Mouse (Mus musculus) G1E (cell line): ENCODE results near the gene Klkb1. TPM values are rescaled to one million over a fixed set of nuclear protein-coding genes. Genes with fewer than 3 reads are reported as not detected.
"Not testable (repeated sequence)": the region's sequence is repeated elsewhere in the genome, so short reads cannot be mapped to it uniquely, and the experiment has no call there.

Source experiments
- ATAC-seq: 2 replicates; pipeline ENCODE4 v1.8.0; 2016; ENCODE audit warnings: mild to moderate bottlenecking; ENCODE audit not compliant: insufficient number of reproducible peaks, poor library complexity, low FRiP score, severe bottlenecking; ENCODE audit errors: extremely low read depth
- DNase-seq: peaks from one replicate; pipeline ENCODE4 v3.0.0; 2012; ENCODE audit warnings: low spot score
- H3K27me3 ChIP-seq: 2 replicates; pipeline ENCODE4 v1.6.1; 2012; ENCODE audit warnings: mild to moderate bottlenecking, low read length, inconsistent platforms; ENCODE audit not compliant: insufficient read depth
- H3K36me3 ChIP-seq: replicated peaks from 2 replicates; pipeline ENCODE3; 2012; ENCODE audit warnings: mild to moderate bottlenecking, inconsistent platforms
- H3K4me1 ChIP-seq: 2 replicates; pipeline ENCODE4 v1.6.1; 2012; ENCODE audit warnings: low read depth, low read length, inconsistent platforms, mixed read lengths; ENCODE audit not compliant: insufficient read depth
- H3K4me3 ChIP-seq: 2 replicates; pipeline ENCODE4 v1.5.1; 2012; ENCODE audit warnings: low read depth, mild to moderate bottlenecking, inconsistent platforms, low read length, moderate library complexity, mixed read lengths
- H3K9me3 ChIP-seq: replicated peaks from 2 replicates; pipeline ENCODE4 v1.6.1; 2012; ENCODE audit warnings: inconsistent platforms
- CTCF ChIP-seq: IDR thresholded peaks from 2 replicates; pipeline ENCODE4 v1.5.1; 2012; ENCODE audit warnings: low read depth, low read length, inconsistent platforms, mixed read lengths
- GATA1 ChIP-seq: IDR thresholded peaks from 2 replicates; pipeline ENCODE4 v1.6.1; 2012; ENCODE audit warnings: borderline replicate concordance, low read length, inconsistent platforms, mixed read lengths
- GATA2 ChIP-seq: IDR thresholded peaks from 2 replicates; pipeline ENCODE4 v1.6.1; 2012; ENCODE audit warnings: low read depth, low read length, inconsistent platforms, borderline replicate concordance
- POLR2AphosphoS5 ChIP-seq: IDR thresholded peaks from 2 replicates; pipeline ENCODE4 v1.6.1; 2012; ENCODE audit warnings: low read depth, low read length, inconsistent platforms; ENCODE audit not compliant: insufficient replicate concordance
- TAL1 ChIP-seq: conservative IDR thresholded peaks from 2 replicates; pipeline ENCODE4 v1.6.1; 2012; ENCODE audit warnings: low read depth, low read length, inconsistent platforms, mixed read lengths
- polyA plus RNA-seq: library from polyadenylated mRNA; stranded (reverse); fragments of >175 nt; gene quantifications from 2 replicates; pipeline ENCODE4 v1.2.3, GENCODE M21; 2012
- total RNA-seq, 2 experiments: library from RNA; stranded (forward) in 1 of 2; stranded (reverse) in 1 of 2; fragments of 200-1000 nt in 1 of 2; fragments of >200 nt in 1 of 2; fragmentation: Nextera tagmentation in 1 of 2; gene quantifications; 2 replicates each; pipeline ENCODE4 v1.2.3; 2014 to 2017

Gene Klkb1
- total and polyA plus RNA-seq, 3 experiments = 0.16 TPM; not detected in 2

DNA sequence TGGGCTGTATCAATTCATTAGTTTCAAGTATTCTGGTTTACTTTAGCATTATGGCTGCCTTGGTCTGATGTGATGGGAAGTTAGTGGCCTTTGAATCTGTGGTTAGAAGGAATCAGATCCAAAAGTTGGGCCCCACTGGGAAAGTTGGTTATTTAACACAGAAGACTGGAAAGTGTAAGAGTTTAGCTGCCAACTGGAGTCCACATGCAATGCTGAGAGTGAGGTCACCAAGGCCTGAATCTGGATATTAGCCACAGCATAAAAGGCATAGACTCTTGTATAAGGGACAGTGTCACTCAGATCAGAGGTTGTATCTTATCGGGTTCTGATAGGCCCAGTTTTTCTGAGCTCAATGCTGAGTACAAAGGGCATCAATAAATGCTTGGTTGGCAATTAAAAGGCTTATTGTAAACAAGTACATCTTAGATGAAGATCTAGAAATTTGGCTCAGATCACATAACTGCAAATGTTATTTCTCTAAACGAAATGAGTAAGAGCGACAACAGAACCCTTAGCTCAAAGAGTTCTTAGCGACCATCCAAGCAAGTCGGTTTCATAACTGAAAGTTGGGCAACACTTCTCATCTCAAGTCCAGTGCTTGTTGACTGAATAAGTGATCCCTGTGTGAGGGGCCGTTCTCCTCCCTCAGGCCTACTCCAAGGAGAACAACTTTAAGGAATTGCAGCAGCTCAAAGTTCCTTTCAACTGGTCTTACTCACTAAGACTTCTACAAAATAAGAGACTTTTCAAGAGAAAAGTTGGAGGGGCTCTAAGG is 34.7 kb upstream of the Klkb1 start:
- DNase-seq (no peak), ATAC-seq (no peak)
- no peaks in the 10 kb centered on the region for H3K36me3 ChIP-seq
- no peaks in the 10 kb centered on the region for H3K27me3 ChIP-seq
- H3K4me1 ChIP-seq = no peaks in the 10 kb centered on the region
- H3K4me3 ChIP-seq = no peak overlapping the region
- peaks cover 23% of the 10 kb centered on the region for H3K9me3 ChIP-seq
- no peak for TF ChIP-seq POLR2AphosphoS5
- no peak for TF ChIP-seq CTCF
- no peak for TF ChIP-seq GATA2
- TF ChIP-seq TAL1 = no peak
- TF ChIP-seq GATA1 = no peak

DNA sequence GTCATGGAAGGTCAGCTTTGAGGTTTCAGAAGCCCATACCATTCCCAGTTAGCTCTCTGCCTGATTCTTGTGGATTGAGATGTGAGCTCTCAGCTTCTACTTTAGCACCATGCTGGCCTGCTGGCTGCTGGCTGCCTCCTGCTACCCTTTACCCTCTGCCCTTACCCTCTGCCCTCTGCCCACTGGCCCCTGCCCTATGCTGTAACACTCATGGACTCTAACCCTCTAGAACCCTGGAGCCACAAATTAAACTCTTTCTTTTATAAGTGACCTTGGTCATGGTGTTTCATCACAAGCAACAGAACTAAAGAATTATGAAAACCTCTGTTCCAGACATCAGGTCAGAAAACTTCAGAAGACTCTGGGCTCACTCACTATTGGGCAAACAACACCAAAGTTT is 32.4 kb upstream of the Klkb1 start:
- DNase-seq, H3K4me1 ChIP-seq, H3K27me3 ChIP-seq, H3K9me3 ChIP-seq, ATAC-seq, H3K36me3 ChIP-seq, H3K4me3 ChIP-seq: not testable (repeated sequence)

DNA sequence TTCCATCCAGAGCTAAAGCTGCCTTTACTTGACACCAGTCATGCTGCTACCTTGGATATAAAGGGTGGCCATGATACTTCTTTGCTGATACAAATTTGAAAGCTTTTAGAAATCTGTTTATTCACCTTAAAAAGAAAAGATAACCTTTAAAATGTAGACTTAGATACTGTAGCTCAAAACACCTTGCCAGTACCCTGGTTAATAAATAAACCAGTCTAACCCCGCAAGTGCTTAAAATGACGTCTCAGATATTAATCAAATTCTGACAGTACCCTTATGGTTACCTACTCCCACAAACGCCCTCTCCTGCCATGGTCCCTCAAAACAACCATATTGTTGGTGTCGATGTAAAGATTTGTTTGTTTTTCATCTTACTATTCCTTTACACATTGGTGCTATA is 29.5 kb upstream of the Klkb1 start:
- no peaks in the 10 kb centered on the region for H3K27me3 ChIP-seq
- no peak for TF ChIP-seq TAL1
- H3K9me3 ChIP-seq = peaks cover 10% of the 10 kb centered on the region
- H3K4me3 ChIP-seq = no peak overlapping the region
- no peaks in the 10 kb centered on the region for H3K36me3 ChIP-seq
- DNase-seq = no peak
- ATAC-seq = no peak
- H3K4me1 ChIP-seq = no peaks in the 10 kb centered on the region

DNA sequence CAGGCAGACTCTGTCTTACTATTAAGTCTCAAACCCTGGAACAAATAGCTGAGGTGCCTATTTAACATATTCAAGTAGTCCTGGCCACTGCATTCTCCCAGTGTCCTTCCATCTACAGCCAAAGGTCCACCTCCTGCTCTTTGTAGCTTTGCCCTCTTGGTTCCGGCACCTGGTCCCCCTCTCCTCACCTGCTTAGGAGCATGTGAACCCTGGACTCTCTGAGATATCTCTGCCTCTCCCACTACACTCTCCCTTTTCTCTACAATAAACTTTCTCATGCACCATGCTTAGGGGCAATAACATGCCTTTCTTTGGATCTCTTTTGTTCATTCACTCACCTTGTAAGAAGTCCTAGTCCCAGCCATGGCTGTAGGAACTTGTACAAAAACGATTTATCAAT is 26.7 kb upstream of the Klkb1 start:
- no peak for ATAC-seq
- no peaks in the 10 kb centered on the region for H3K27me3 ChIP-seq
- H3K9me3 ChIP-seq = peaks cover 8% of the 10 kb centered on the region
- TF ChIP-seq POLR2AphosphoS5 (no peak), TAL1 (no peak), GATA2 (no peak), CTCF (no peak)
- no peak for DNase-seq
- H3K36me3 ChIP-seq = no peaks in the 10 kb centered on the region
- H3K4me1 ChIP-seq = no peaks in the 10 kb centered on the region
- H3K4me3 ChIP-seq = no peak overlapping the region

DNA sequence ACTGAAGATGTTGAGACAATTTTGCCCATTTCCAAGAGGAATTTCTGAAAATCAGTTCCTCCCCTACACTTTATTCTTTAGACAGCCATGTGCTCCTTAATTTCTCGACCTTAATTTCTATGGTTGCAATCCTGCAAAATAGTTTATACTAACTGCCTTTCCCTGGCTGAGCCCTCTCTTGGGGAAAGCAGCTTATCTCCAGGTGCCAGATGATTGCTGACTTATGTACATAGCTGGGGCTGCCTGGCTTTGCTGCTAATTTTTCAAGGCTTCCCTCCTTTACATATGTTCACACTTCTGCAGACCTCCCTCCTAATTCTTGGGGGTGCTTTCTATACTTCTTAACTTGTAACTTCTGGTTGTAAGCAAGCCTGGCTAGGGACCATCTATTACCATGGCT is 26.3 kb upstream of the Klkb1 start:
- ATAC-seq = no peak
- no peak for DNase-seq
- Histone ChIP-seq H3K36me3 (no peaks in the 10 kb centered on the region), H3K4me3 (no peak overlapping the region), H3K27me3 (no peaks in the 10 kb centered on the region), H3K9me3 (peaks cover 11% of the 10 kb centered on the region), H3K4me1 (no peaks in the 10 kb centered on the region)
- no peak for TF ChIP-seq CTCF
- TF ChIP-seq GATA2 = no peak
- no peak for TF ChIP-seq POLR2AphosphoS5

DNA sequence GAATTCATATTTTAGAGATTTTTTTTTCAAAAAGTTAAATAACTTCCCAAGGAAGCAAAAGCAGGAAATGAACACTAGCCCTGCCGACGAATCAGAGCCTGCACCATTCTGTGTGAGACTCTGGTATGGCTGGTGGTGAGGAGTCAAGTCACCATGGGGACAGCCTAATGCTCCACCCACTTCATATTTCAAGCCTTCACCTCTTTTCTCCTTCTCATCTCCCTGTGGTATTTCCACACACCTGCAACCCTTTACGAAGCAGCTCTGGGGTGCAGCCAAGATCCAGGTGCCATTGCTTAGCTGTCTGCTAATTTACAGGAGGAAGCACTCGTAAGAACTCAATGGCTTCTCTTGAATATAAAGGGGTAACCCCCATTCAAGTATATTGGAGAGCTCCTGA is 16.3 kb upstream of the Klkb1 start:
- Histone ChIP-seq H3K27me3 (no peaks in the 10 kb centered on the region), H3K4me3 (no peak overlapping the region), H3K9me3 (peaks cover 20% of the 10 kb centered on the region), H3K36me3 (no peaks in the 10 kb centered on the region), H3K4me1 (no peaks in the 10 kb centered on the region)
- TF ChIP-seq CTCF = no peak
- ATAC-seq (no peak), DNase-seq (no peak)

DNA sequence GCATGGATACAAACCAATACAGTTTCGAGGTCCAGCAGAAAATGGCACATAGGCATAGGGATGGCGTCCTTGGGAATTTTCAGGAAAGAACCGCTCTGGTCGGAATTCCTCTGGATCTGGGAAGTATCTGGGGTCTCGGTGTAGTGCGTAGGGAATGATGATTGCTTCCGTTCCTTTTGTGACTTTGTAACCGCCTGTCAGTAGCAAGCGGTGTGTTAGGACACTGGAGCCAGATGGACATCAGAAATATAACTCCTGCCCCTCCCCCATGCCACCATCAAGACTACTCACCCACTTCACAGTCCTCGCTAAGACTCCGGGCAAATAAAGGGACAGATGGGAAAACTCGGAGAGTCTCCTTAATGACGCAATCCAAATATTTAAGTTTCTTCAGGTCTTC is 13.7 kb upstream of the Klkb1 start, which contains the start of gene Gm45753:
Gene Gm45753, minus strand, starts transcription at position 101 of the 400 bp plus-strand sequence.
- no peak for ATAC-seq
- TF ChIP-seq GATA1 (no peak), POLR2AphosphoS5 (no peak), CTCF (no peak), TAL1 (no peak), GATA2 (no peak)
- no peak for DNase-seq
- Histone ChIP-seq H3K4me3 (no peak within 1 kb of the TSS), H3K27me3 (no peaks in the 10 kb centered on the region), H3K9me3 (peaks cover 19% of the 10 kb centered on the region), H3K4me1 (no peaks in the 10 kb centered on the region), H3K36me3 (no peaks in the 10 kb centered on the region)
